ENCODE assay signal across 8 mouse cellular contexts in the genomic region with DNA sequence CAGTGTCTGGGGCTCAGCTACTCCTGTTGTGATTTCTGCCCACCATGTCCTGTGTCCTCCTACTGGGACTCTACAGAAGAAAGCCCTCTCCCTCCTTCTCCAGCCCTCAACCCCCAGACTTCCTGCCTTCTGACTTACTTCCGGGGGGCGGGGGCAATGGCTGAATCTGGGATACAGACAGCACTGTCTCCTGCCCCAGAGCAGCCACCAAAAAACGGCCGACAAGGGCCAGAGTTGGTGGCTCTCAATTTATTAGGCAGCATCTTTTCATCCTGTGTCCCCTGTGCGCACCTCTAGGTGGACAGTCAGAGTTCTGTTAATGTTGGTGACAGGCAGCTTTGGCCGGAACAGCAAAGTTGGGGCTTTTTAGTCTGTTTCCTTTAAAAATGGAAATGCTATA.
A peak's percentile ranks its signal among the peaks of the same experiment; 100 is the strongest.
DNase-seq lines count a peak whose midpoint lies in the region; ATAC-seq and TF ChIP-seq lines count a peak whose summit lies in the region.

No protein-coding gene starts in this region.

- no peak overlapping the region for H3K27ac ChIP-seq in kidney, embryonic 16.5 days (ENCODE audit: low read length)
- no peak overlapping the region for H3K27ac ChIP-seq in kidney, adult 2 months (ENCODE audit: insufficient read depth, low read depth, low read length)
- peak overlapping the region; percentile 68 for H3K27ac ChIP-seq in embryonic facial prominence, embryonic 11.5 days (replicated peaks; ENCODE audit: low read depth, low read length)
- H3K27ac ChIP-seq in hindbrain, embryonic 10.5 days, result peak overlapping the region; percentile 95
- H3K27ac ChIP-seq in liver, embryonic 16.5 days (ENCODE audit: low read length), result no peak overlapping the region
- no peak overlapping the region for H3K27ac ChIP-seq in stomach, embryonic 15.5 days

- H3K9me3 ChIP-seq in kidney, embryonic 16.5 days (ENCODE audit: low read length), result no peaks in the 10 kb centered on the region
- H3K9me3 ChIP-seq in embryonic facial prominence, embryonic 11.5 days (replicated peaks; ENCODE audit: control insufficient read depth, low read length), result no peaks in the 10 kb centered on the region
- no peaks in the 10 kb centered on the region for H3K9me3 ChIP-seq in hindbrain, embryonic 10.5 days
- H3K9me3 ChIP-seq in liver, embryonic 16.5 days (replicated peaks; ENCODE audit: control insufficient read depth, low read length), result no peaks in the 10 kb centered on the region
- no peaks in the 10 kb centered on the region for H3K9me3 ChIP-seq in stomach, embryonic 15.5 days

- no peaks in the 10 kb centered on the region for H3K36me3 ChIP-seq in kidney, embryonic 16.5 days (ENCODE audit: insufficient read depth, low read length)
- no peaks in the 10 kb centered on the region for H3K36me3 ChIP-seq in kidney, adult 2 months (ENCODE audit: control insufficient read depth, insufficient read depth, low read length)
- H3K36me3 ChIP-seq in embryonic facial prominence, embryonic 11.5 days (replicated peaks; ENCODE audit: control insufficient read depth, insufficient read depth, low read depth, low read length), result no peaks in the 10 kb centered on the region
- H3K36me3 ChIP-seq in hindbrain, embryonic 10.5 days, result no peaks in the 10 kb centered on the region
- H3K36me3 ChIP-seq in liver, embryonic 16.5 days (ENCODE audit: control insufficient read depth, insufficient read depth), result no peaks in the 10 kb centered on the region
- H3K36me3 ChIP-seq in stomach, embryonic 15.5 days, result no peaks in the 10 kb centered on the region

- H3K4me1 ChIP-seq in kidney, embryonic 16.5 days (ENCODE audit: insufficient read depth, low read length), result peaks cover 4% of the 10 kb centered on the region; the same call in 1 of the 2 replicates
- H3K4me1 ChIP-seq in kidney, adult 2 months (ENCODE audit: control insufficient read depth, insufficient read depth, low read length), result no peaks in the 10 kb centered on the region
- peaks cover 2% of the 10 kb centered on the region; the same call in 1 of the 2 replicates for H3K4me1 ChIP-seq in embryonic facial prominence, embryonic 11.5 days (ENCODE audit: control insufficient read depth, insufficient read depth, low read length)
- peaks cover 38% of the 10 kb centered on the region for H3K4me1 ChIP-seq in hindbrain, embryonic 10.5 days (replicated peaks)
- H3K4me1 ChIP-seq in liver, embryonic 16.5 days (ENCODE audit: control insufficient read depth, low read depth, low read length), result no peaks in the 10 kb centered on the region
- peaks cover 6% of the 10 kb centered on the region; the same call in 1 of the 2 replicates for H3K4me1 ChIP-seq in stomach, embryonic 15.5 days

- 0 out of 2 replicates have a peak, but pooled peaks have one; percentile 23 for ATAC-seq in kidney, embryonic 16.5 days (ENCODE audit: low FRiP score, low TSS enrichment)
- ATAC-seq in embryonic facial prominence, embryonic 11.5 days (replicated peaks; ENCODE audit: insufficient number of reproducible peaks, low FRiP score, low TSS enrichment, low read depth), result peak; percentile 15; the same call in 1 of the 2 replicates
- ATAC-seq in liver, embryonic 16.5 days (ENCODE audit: low read depth), result no peak
- ATAC-seq in stomach, embryonic 15.5 days (ENCODE audit: insufficient read depth, low FRiP score, low read depth), result no peak
- ATAC-seq in megakaryocyte-erythroid progenitor cell, adult 5-6 weeks (replicated peaks; ENCODE audit: low FRiP score, low TSS enrichment, poor library complexity, severe bottlenecking), result no peak

- H3K27me3 ChIP-seq in kidney, embryonic 16.5 days (ENCODE audit: insufficient read depth, low read length), result 0 out of 2 replicates have a peak, but pooled peaks cover 6% of the 10 kb centered on the region
- H3K27me3 ChIP-seq in kidney, adult 2 months (replicated peaks; ENCODE audit: control insufficient read depth, insufficient read depth, low read length), result no peaks in the 10 kb centered on the region
- H3K27me3 ChIP-seq in embryonic facial prominence, embryonic 11.5 days (ENCODE audit: control insufficient read depth, insufficient read depth, low read length), result no peaks in the 10 kb centered on the region
- H3K27me3 ChIP-seq in hindbrain, embryonic 10.5 days (ENCODE audit: insufficient read depth, poor library complexity, severe bottlenecking), result peaks cover 6% of the 10 kb centered on the region; the same call in 1 of the 2 replicates
- peaks cover 18% of the 10 kb centered on the region for H3K27me3 ChIP-seq in liver, embryonic 16.5 days (ENCODE audit: control insufficient read depth, insufficient read depth, low read depth, low read length)
- H3K27me3 ChIP-seq in stomach, embryonic 15.5 days (replicated peaks), result no peaks in the 10 kb centered on the region

- DNase-seq in kidney, adult 2 months, result no peak
- DNase-seq in embryonic facial prominence, embryonic 11.5 days (ENCODE audit: low spot score), result peak; percentile 41
- DNase-seq in hindbrain, embryonic 10.5 days (ENCODE audit: low spot score), result peak; percentile 54
- DNase-seq in urinary bladder, postnatal 25 days (ENCODE audit: low spot score), result no peak

- TF ChIP-seq CTCF in kidney, adult 2 months (conservative IDR thresholded peaks at IDR 0.05; ENCODE audit: insufficient read depth, insufficient read length, low read depth, low read length), result no peak

- H3K4me2 ChIP-seq in kidney, embryonic 16.5 days (replicated peaks; ENCODE audit: low read depth, low read length), result peak overlapping the region; percentile 68
- peak overlapping the region; percentile 93 for H3K4me2 ChIP-seq in embryonic facial prominence, embryonic 11.5 days (ENCODE audit: low read depth, low read length)
- H3K4me2 ChIP-seq in liver, embryonic 16.5 days (ENCODE audit: low read depth, low read length), result peak overlapping the region; percentile 24; the same call in 1 of the 2 replicates
- H3K4me2 ChIP-seq in stomach, embryonic 15.5 days, result peak overlapping the region; percentile 71

- 9% methylated on average over 6 of the region's 6 CpGs for WGBS in kidney, embryonic 16.5 days
- WGBS in kidney, adult 2 months, result 48% methylated on average over 6 of the region's 6 CpGs
- 10% methylated on average over 6 of the region's 6 CpGs for WGBS in embryonic facial prominence, embryonic 11.5 days
- WGBS in hindbrain, embryonic 10.5 days, result 10% methylated on average over 6 of the region's 6 CpGs
- 13% methylated on average over 6 of the region's 6 CpGs for WGBS in liver, embryonic 16.5 days (ENCODE audit: insufficient replicate concordance)
- 12% methylated on average over 6 of the region's 6 CpGs for WGBS in stomach, embryonic 15.5 days

- peak overlapping the region; percentile 41 for H3K4me3 ChIP-seq in kidney, embryonic 16.5 days (ENCODE audit: low read length)
- no peak overlapping the region for H3K4me3 ChIP-seq in kidney, adult 2 months (ENCODE audit: insufficient read depth, low read depth, low read length)
- peak overlapping the region; percentile 49 for H3K4me3 ChIP-seq in embryonic facial prominence, embryonic 11.5 days (ENCODE audit: low read depth, low read length)
- peak overlapping the region; percentile 74 for H3K4me3 ChIP-seq in hindbrain, embryonic 10.5 days
- no peak overlapping the region for H3K4me3 ChIP-seq in liver, embryonic 16.5 days (ENCODE audit: low read depth, low read length)
- H3K4me3 ChIP-seq in stomach, embryonic 15.5 days (replicated peaks), result peak overlapping the region; percentile 37

- no peak for TF ChIP-seq POLR2A in kidney, adult 2 months (IDR thresholded peaks at IDR 0.05; ENCODE audit: low read depth, low read length)

- peak overlapping the region; percentile 53 for H3K9ac ChIP-seq in kidney, embryonic 16.5 days (replicated peaks; ENCODE audit: low read length)
- peak overlapping the region; percentile 79 for H3K9ac ChIP-seq in embryonic facial prominence, embryonic 11.5 days (replicated peaks; ENCODE audit: low read length)
- no peak overlapping the region for H3K9ac ChIP-seq in liver, embryonic 16.5 days (ENCODE audit: low read depth, low read length)
- no peak overlapping the region for H3K9ac ChIP-seq in stomach, embryonic 15.5 days

Comparison
In these comparisons a context has a peak if more than half of its experiments do, and no peak if none do; other contexts are left out.
1. H3K4me3 ChIP-seq: peak in kidney, embryonic 16.5 days (single experiment), embryonic facial prominence, embryonic 11.5 days (single experiment), hindbrain, embryonic 10.5 days (single experiment) and stomach, embryonic 15.5 days (single experiment); none in kidney, adult 2 months (single experiment) and liver, embryonic 16.5 days (single experiment).
2. ATAC-seq: peak in kidney, embryonic 16.5 days (single experiment) and embryonic facial prominence, embryonic 11.5 days (single experiment); none in liver, embryonic 16.5 days (single experiment), stomach, embryonic 15.5 days (single experiment) and megakaryocyte-erythroid progenitor cell, adult 5-6 weeks (single experiment).
3. H3K27ac ChIP-seq: peak in embryonic facial prominence, embryonic 11.5 days (single experiment) and hindbrain, embryonic 10.5 days (single experiment); none in kidney, embryonic 16.5 days (single experiment), kidney, adult 2 months (single experiment), liver, embryonic 16.5 days (single experiment) and stomach, embryonic 15.5 days (single experiment).
4. H3K4me2 ChIP-seq: peak in every context shown above with its lines; median percentile 93 in embryonic facial prominence, embryonic 11.5 days; 71 in stomach, embryonic 15.5 days; 68 in kidney, embryonic 16.5 days; 24 in liver, embryonic 16.5 days.
5. H3K9ac ChIP-seq: peak in kidney, embryonic 16.5 days (single experiment) and embryonic facial prominence, embryonic 11.5 days (single experiment); none in liver, embryonic 16.5 days (single experiment) and stomach, embryonic 15.5 days (single experiment).
6. DNase-seq: peak in embryonic facial prominence, embryonic 11.5 days (single experiment) and hindbrain, embryonic 10.5 days (single experiment); none in kidney, adult 2 months (single experiment) and urinary bladder, postnatal 25 days (single experiment).